Mouse (Mus musculus): ENCODE measurements around the gene Cacna1c. TPM values are rescaled to one million over a fixed set of nuclear protein-coding genes. Genes with fewer than 3 reads are reported as not detected.

The Cacna1c gene
- polyA plus RNA-seq, 1 experiment: 16.7 TPM

- TF ChIP-seq CTCF (IDR thresholded peaks at IDR 0.05; ENCODE audit: borderline replicate concordance, insufficient read depth, low read depth, low read length): no peak
- TF ChIP-seq POLR2A (IDR thresholded peaks at IDR 0.05; ENCODE audit: borderline replicate concordance, insufficient read depth, low read length): no peak
Observed at GRCm38 (mm10) chr6:118780280-118780679, 415.9 kb downstream of the Cacna1c start.

GRCm38 (mm10) chr6:118779201-118779600, 417.0 kb downstream of the Cacna1c start:
- peaks cover 10% of the 10 kb centered on the region for H3K4me1 ChIP-seq (ENCODE audit: control insufficient read depth, insufficient read depth, low read length)
- H3K27me3 ChIP-seq (ENCODE audit: control insufficient read depth, insufficient read depth, low read length): no peaks in the 10 kb centered on the region
- WGBS: 92% methylated on average over 8 of the region's 8 CpGs
- H3K27ac ChIP-seq (ENCODE audit: insufficient read depth, low read length): no peak overlapping the region
- TF ChIP-seq CTCF (IDR thresholded peaks at IDR 0.05; ENCODE audit: borderline replicate concordance, insufficient read depth, low read depth, low read length) (no peak), POLR2A (IDR thresholded peaks at IDR 0.05; ENCODE audit: borderline replicate concordance, insufficient read depth, low read length) (no peak)
- no peak for DNase-seq
- H3K4me3 ChIP-seq (replicated peaks; ENCODE audit: insufficient read depth, low read depth, low read length): no peak overlapping the region

More at GRCm38 (mm10) chr6:118780280-118780679, 415.9 kb downstream of the Cacna1c start:
- H3K4me1 ChIP-seq (ENCODE audit: control insufficient read depth, insufficient read depth, low read length): peaks cover 10% of the 10 kb centered on the region
- no peak overlapping the region for H3K27ac ChIP-seq (ENCODE audit: insufficient read depth, low read length)
- no peak for DNase-seq
- H3K27me3 ChIP-seq (ENCODE audit: control insufficient read depth, insufficient read depth, low read length): no peaks in the 10 kb centered on the region
- H3K4me3 ChIP-seq (replicated peaks; ENCODE audit: insufficient read depth, low read depth, low read length): no peak overlapping the region
- 78% methylated on average over 7 of the region's 7 CpGs for WGBS

- WGBS: 43% methylated on average over 8 of the region's 8 CpGs
- no peaks in the 10 kb centered on the region for H3K27me3 ChIP-seq (ENCODE audit: control insufficient read depth, insufficient read depth, low read length)
- no peak for TF ChIP-seq POLR2A (IDR thresholded peaks at IDR 0.05; ENCODE audit: borderline replicate concordance, insufficient read depth, low read length)
- TF ChIP-seq CTCF (IDR thresholded peaks at IDR 0.05; ENCODE audit: borderline replicate concordance, insufficient read depth, low read depth, low read length): no peak
- H3K27ac ChIP-seq (ENCODE audit: insufficient read depth, low read length): no peak overlapping the region
- DNase-seq: no peak
- no peak overlapping the region for H3K4me3 ChIP-seq (replicated peaks; ENCODE audit: insufficient read depth, low read depth, low read length)
- peaks cover 8% of the 10 kb centered on the region for H3K4me1 ChIP-seq (ENCODE audit: control insufficient read depth, insufficient read depth, low read length)
Observed at GRCm38 (mm10) chr6:118777457-118777856, 418.8 kb downstream of the Cacna1c start.

- Histone ChIP-seq H3K4me3 (replicated peaks; ENCODE audit: insufficient read depth, low read depth, low read length) (no peak overlapping the region), H3K27me3 (ENCODE audit: control insufficient read depth, insufficient read depth, low read length) (no peaks in the 10 kb centered on the region), H3K27ac (ENCODE audit: insufficient read depth, low read length) (no peak overlapping the region), H3K4me1 (ENCODE audit: control insufficient read depth, insufficient read depth, low read length) (peaks cover 8% of the 10 kb centered on the region)
- 54% methylated on average over 9 of the region's 9 CpGs for WGBS
- DNase-seq: no peak
- no peak for TF ChIP-seq POLR2A (IDR thresholded peaks at IDR 0.05; ENCODE audit: borderline replicate concordance, insufficient read depth, low read length)
- no peak for TF ChIP-seq CTCF (IDR thresholded peaks at IDR 0.05; ENCODE audit: borderline replicate concordance, insufficient read depth, low read depth, low read length)
Observed at GRCm38 (mm10) chr6:118776459-118776858, 419.8 kb downstream of the Cacna1c start.

GRCm38 (mm10) chr6:118772581-118772980, 423.6 kb downstream of the Cacna1c start:
- 89% methylated on average over 6 of the region's 6 CpGs for WGBS
- Histone ChIP-seq H3K4me1 (ENCODE audit: control insufficient read depth, insufficient read depth, low read length) (peaks cover 13% of the 10 kb centered on the region), H3K27me3 (ENCODE audit: control insufficient read depth, insufficient read depth, low read length) (no peaks in the 10 kb centered on the region), H3K27ac (ENCODE audit: insufficient read depth, low read length) (no peak overlapping the region), H3K4me3 (replicated peaks; ENCODE audit: insufficient read depth, low read depth, low read length) (no peak overlapping the region)
- TF ChIP-seq POLR2A (IDR thresholded peaks at IDR 0.05; ENCODE audit: borderline replicate concordance, insufficient read depth, low read length) (no peak), CTCF (IDR thresholded peaks at IDR 0.05; ENCODE audit: borderline replicate concordance, insufficient read depth, low read depth, low read length) (no peak)
- DNase-seq: peak in 1 of 2 experiments; percentile 32

GRCm38 (mm10) chr6:118771121-118771520, 425.1 kb downstream of the Cacna1c start:
- TF ChIP-seq CTCF (IDR thresholded peaks at IDR 0.05; ENCODE audit: borderline replicate concordance, insufficient read depth, low read depth, low read length): no peak
- TF ChIP-seq POLR2A (IDR thresholded peaks at IDR 0.05; ENCODE audit: borderline replicate concordance, insufficient read depth, low read length): no peak
- 87% methylated on average over 4 of the region's 4 CpGs for WGBS

GRCm38 (mm10) chr6:118770396-118770795, 425.8 kb downstream of the Cacna1c start:
- H3K4me3 ChIP-seq (replicated peaks; ENCODE audit: insufficient read depth, low read depth, low read length): no peak overlapping the region
- DNase-seq: no peak
- TF ChIP-seq POLR2A (IDR thresholded peaks at IDR 0.05; ENCODE audit: borderline replicate concordance, insufficient read depth, low read length): no peak
- H3K27ac ChIP-seq (ENCODE audit: insufficient read depth, low read length): no peak overlapping the region
- WGBS: 95% methylated on average over 6 of the region's 6 CpGs
- peaks cover 5% of the 10 kb centered on the region; the same call in 1 of the 2 replicates for H3K4me1 ChIP-seq (ENCODE audit: control insufficient read depth, insufficient read depth, low read length)
- H3K27me3 ChIP-seq (ENCODE audit: control insufficient read depth, insufficient read depth, low read length): no peaks in the 10 kb centered on the region

More at GRCm38 (mm10) chr6:118771121-118771520, 425.1 kb downstream of the Cacna1c start:
- Histone ChIP-seq H3K4me3 (replicated peaks; ENCODE audit: insufficient read depth, low read depth, low read length) (no peak overlapping the region), H3K27ac (ENCODE audit: insufficient read depth, low read length) (no peak overlapping the region), H3K27me3 (ENCODE audit: control insufficient read depth, insufficient read depth, low read length) (no peaks in the 10 kb centered on the region), H3K4me1 (ENCODE audit: control insufficient read depth, insufficient read depth, low read length) (peaks cover 5% of the 10 kb centered on the region; the same call in 1 of the 2 replicates)
- DNase-seq: no peak

GRCm38 (mm10) chr6:118769792-118770191, 426.4 kb downstream of the Cacna1c start:
- TF ChIP-seq POLR2A (IDR thresholded peaks at IDR 0.05; ENCODE audit: borderline replicate concordance, insufficient read depth, low read length) (no peak), CTCF (IDR thresholded peaks at IDR 0.05; ENCODE audit: borderline replicate concordance, insufficient read depth, low read depth, low read length) (no peak)
- DNase-seq: peak in 1 of 2 experiments; percentile 57
- peaks cover 9% of the 10 kb centered on the region; the same call in 1 of the 2 replicates for H3K4me1 ChIP-seq (ENCODE audit: control insufficient read depth, insufficient read depth, low read length)
- no peak overlapping the region for H3K4me3 ChIP-seq (replicated peaks; ENCODE audit: insufficient read depth, low read depth, low read length)
- WGBS: 67% methylated on average over 8 of the region's 8 CpGs
- no peaks in the 10 kb centered on the region for H3K27me3 ChIP-seq (ENCODE audit: control insufficient read depth, insufficient read depth, low read length)
- no peak overlapping the region for H3K27ac ChIP-seq (ENCODE audit: insufficient read depth, low read length)
